Mouse (Mus musculus) cerebellum, adult 2 months (tissue): ENCODE measurements around the gene Arl2.

Experiments used
- CTCF ChIP-seq: fragments of 200-500 bp; IDR thresholded peaks from 2 replicates; pipeline ENCODE4 v1.5.1; 2011; ENCODE audit warnings: low read depth, mild to moderate bottlenecking, control low read depth, low read length, moderate library complexity, borderline replicate concordance; ENCODE audit not compliant: insufficient read depth
- POLR2A ChIP-seq: fragments of 200-500 bp; IDR thresholded peaks from 2 replicates; pipeline ENCODE4 v1.6.1; 2011; ENCODE audit warnings: low read length, control low read depth, borderline replicate concordance; ENCODE audit not compliant: insufficient read depth

DNA sequence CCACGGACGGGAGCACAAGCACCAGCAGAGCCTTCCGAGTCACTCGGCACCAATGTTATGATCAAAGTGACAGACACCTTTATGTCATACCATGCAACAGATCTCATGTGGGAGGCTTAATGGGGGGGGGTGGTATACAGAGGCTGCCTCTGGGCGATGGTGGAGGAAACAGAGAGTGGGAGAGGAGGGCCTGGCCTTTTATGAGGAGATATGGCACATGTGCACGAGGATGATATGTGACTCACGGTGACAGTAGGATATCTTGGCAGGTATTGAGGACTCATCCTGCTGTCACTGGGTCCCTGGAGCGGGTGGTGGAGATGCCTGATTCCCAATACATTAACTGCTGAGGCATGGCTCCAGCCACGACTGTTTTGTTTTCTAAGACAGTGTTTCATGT, 13.8 kb upstream of the Arl2 start:
- TF ChIP-seq CTCF: no peak
- no peak for TF ChIP-seq POLR2A
